Mouse (Mus musculus): Measurements from ENCODE around the gene Gm10295. TPM values are rescaled to one million over a fixed set of nuclear protein-coding genes. Genes with fewer than 3 reads are reported as not detected.

The Gm10295 gene
- polyA plus RNA-seq, 1 experiment from 2014 or later: not detected

- Histone ChIP-seq H3K9ac (replicated peaks; ENCODE audit: low read depth, low read length) (no peak overlapping the region), H3K27ac (ENCODE audit: low read depth, low read length) (no peak overlapping the region), H3K4me3 (ENCODE audit: low read depth, low read length) (no peak overlapping the region), H3K4me1 (ENCODE audit: control insufficient read depth, insufficient read depth, low read length) (0 out of 2 replicates have a peak, but pooled peaks cover 7% of the 10 kb centered on the region), H3K9me3 (ENCODE audit: control insufficient read depth, low read length) (no peaks in the 10 kb centered on the region), H3K4me2 (ENCODE audit: low read depth, low read length) (no peak overlapping the region), H3K27me3 (ENCODE audit: control insufficient read depth, insufficient read depth, low read length) (no peaks in the 10 kb centered on the region), H3K36me3 (ENCODE audit: control insufficient read depth, insufficient read depth, low read length) (no peaks in the 10 kb centered on the region)
- ATAC-seq (ENCODE audit: low read depth): no peak
- 24% methylated on average over 7 of the region's 7 CpGs for WGBS
Measured at GRCm38 (mm10) chr7:71384921-71385320, 33.6 kb upstream of the Gm10295 start.

- Histone ChIP-seq H3K4me1 (ENCODE audit: control insufficient read depth, insufficient read depth, low read length) (0 out of 2 replicates have a peak, but pooled peaks cover 7% of the 10 kb centered on the region), H3K9ac (replicated peaks; ENCODE audit: low read depth, low read length) (no peak overlapping the region), H3K9me3 (ENCODE audit: control insufficient read depth, low read length) (no peaks in the 10 kb centered on the region), H3K4me2 (ENCODE audit: low read depth, low read length) (peak overlapping the region; percentile 22), H3K4me3 (ENCODE audit: low read depth, low read length) (no peak overlapping the region), H3K36me3 (ENCODE audit: control insufficient read depth, insufficient read depth, low read length) (no peaks in the 10 kb centered on the region), H3K27me3 (ENCODE audit: control insufficient read depth, insufficient read depth, low read length) (no peaks in the 10 kb centered on the region), H3K27ac (ENCODE audit: low read depth, low read length) (peak overlapping the region; percentile 60; the same call in 1 of the 2 replicates)
- ATAC-seq (ENCODE audit: low read depth): peak; percentile 78; the same call in 1 of the 2 replicates
- 9% methylated on average over 20 of the region's 20 CpGs for WGBS
Measured at GRCm38 (mm10) chr7:71383341-71384130, 32.3 kb upstream of the Gm10295 start.

GRCm38 (mm10) chr7:71379826-71380825, 28.8 kb upstream of the Gm10295 start:
- Histone ChIP-seq H3K27ac (ENCODE audit: low read depth, low read length) (no peak overlapping the region), H3K27me3 (ENCODE audit: control insufficient read depth, insufficient read depth, low read length) (no peaks in the 10 kb centered on the region), H3K4me2 (ENCODE audit: low read depth, low read length) (no peak overlapping the region), H3K9ac (replicated peaks; ENCODE audit: low read depth, low read length) (no peak overlapping the region), H3K9me3 (ENCODE audit: control insufficient read depth, low read length) (no peaks in the 10 kb centered on the region), H3K4me3 (ENCODE audit: low read depth, low read length) (no peak overlapping the region), H3K4me1 (ENCODE audit: control insufficient read depth, insufficient read depth, low read length) (0 out of 2 replicates have a peak, but pooled peaks cover 4% of the 10 kb centered on the region), H3K36me3 (ENCODE audit: control insufficient read depth, insufficient read depth, low read length) (no peaks in the 10 kb centered on the region)
- WGBS: 17% methylated on average over 18 of the region's 18 CpGs
- no peak for ATAC-seq (ENCODE audit: low read depth)

- H3K4me2 ChIP-seq (ENCODE audit: low read depth, low read length): no peak overlapping the region
- ATAC-seq (ENCODE audit: low read depth): peak; percentile 65; the same call in 1 of the 2 replicates
- no peaks in the 10 kb centered on the region for H3K27me3 ChIP-seq (ENCODE audit: control insufficient read depth, insufficient read depth, low read length)
- H3K9ac ChIP-seq (replicated peaks; ENCODE audit: low read depth, low read length): no peak overlapping the region
- H3K27ac ChIP-seq (ENCODE audit: low read depth, low read length): no peak overlapping the region
- H3K9me3 ChIP-seq (ENCODE audit: control insufficient read depth, low read length): no peaks in the 10 kb centered on the region
- WGBS: 46% methylated on average over 18 of the region's 18 CpGs
- H3K4me1 ChIP-seq (ENCODE audit: control insufficient read depth, insufficient read depth, low read length): 0 out of 2 replicates have a peak, but pooled peaks cover 4% of the 10 kb centered on the region
- H3K36me3 ChIP-seq (ENCODE audit: control insufficient read depth, insufficient read depth, low read length): no peaks in the 10 kb centered on the region
- H3K4me3 ChIP-seq (ENCODE audit: low read depth, low read length): no peak overlapping the region
Measured at GRCm38 (mm10) chr7:71378812-71379760, 27.8 kb upstream of the Gm10295 start.

GRCm38 (mm10) chr7:71377983-71378382, 26.7 kb upstream of the Gm10295 start:
- H3K27ac ChIP-seq (ENCODE audit: low read depth, low read length): no peak overlapping the region
- H3K27me3 ChIP-seq (ENCODE audit: control insufficient read depth, insufficient read depth, low read length): no peaks in the 10 kb centered on the region
- no peaks in the 10 kb centered on the region for H3K9me3 ChIP-seq (ENCODE audit: control insufficient read depth, low read length)
- H3K36me3 ChIP-seq (ENCODE audit: control insufficient read depth, insufficient read depth, low read length): no peaks in the 10 kb centered on the region
- H3K4me2 ChIP-seq (ENCODE audit: low read depth, low read length): no peak overlapping the region
- no peak overlapping the region for H3K9ac ChIP-seq (replicated peaks; ENCODE audit: low read depth, low read length)
- H3K4me1 ChIP-seq (ENCODE audit: control insufficient read depth, insufficient read depth, low read length): no peaks in the 10 kb centered on the region
- H3K4me3 ChIP-seq (ENCODE audit: low read depth, low read length): no peak overlapping the region
- 74% methylated on average over 6 of the region's 6 CpGs for WGBS
- ATAC-seq (ENCODE audit: low read depth): no peak

GRCm38 (mm10) chr7:71374059-71374458, 22.8 kb upstream of the Gm10295 start:
- H3K4me3 ChIP-seq (ENCODE audit: low read depth, low read length): no peak overlapping the region
- peak; percentile 51 for ATAC-seq (ENCODE audit: low read depth)
- no peaks in the 10 kb centered on the region for H3K4me1 ChIP-seq (ENCODE audit: control insufficient read depth, insufficient read depth, low read length)
- H3K9ac ChIP-seq (replicated peaks; ENCODE audit: low read depth, low read length): no peak overlapping the region
- no peaks in the 10 kb centered on the region for H3K27me3 ChIP-seq (ENCODE audit: control insufficient read depth, insufficient read depth, low read length)
- no peak overlapping the region for H3K4me2 ChIP-seq (ENCODE audit: low read depth, low read length)
- no peak overlapping the region for H3K27ac ChIP-seq (ENCODE audit: low read depth, low read length)
- no peaks in the 10 kb centered on the region for H3K36me3 ChIP-seq (ENCODE audit: control insufficient read depth, insufficient read depth, low read length)
- 35% methylated on average over 5 of the region's 5 CpGs for WGBS
- no peaks in the 10 kb centered on the region for H3K9me3 ChIP-seq (ENCODE audit: control insufficient read depth, low read length)

- Histone ChIP-seq H3K4me3 (ENCODE audit: low read depth, low read length) (no peak overlapping the region), H3K4me2 (ENCODE audit: low read depth, low read length) (no peak overlapping the region), H3K9me3 (ENCODE audit: control insufficient read depth, low read length) (no peaks in the 10 kb centered on the region), H3K4me1 (ENCODE audit: control insufficient read depth, insufficient read depth, low read length) (no peaks in the 10 kb centered on the region), H3K9ac (replicated peaks; ENCODE audit: low read depth, low read length) (no peak overlapping the region), H3K27ac (ENCODE audit: low read depth, low read length) (no peak overlapping the region), H3K36me3 (ENCODE audit: control insufficient read depth, insufficient read depth, low read length) (no peaks in the 10 kb centered on the region), H3K27me3 (ENCODE audit: control insufficient read depth, insufficient read depth, low read length) (no peaks in the 10 kb centered on the region)
- no peak for ATAC-seq (ENCODE audit: low read depth)
- WGBS: 20% methylated on average over 2 of the region's 2 CpGs
Measured at GRCm38 (mm10) chr7:71371916-71372315, 20.6 kb upstream of the Gm10295 start.

- H3K36me3 ChIP-seq (ENCODE audit: control insufficient read depth, insufficient read depth, low read length): no peaks in the 10 kb centered on the region
- no peaks in the 10 kb centered on the region for H3K4me1 ChIP-seq (ENCODE audit: control insufficient read depth, insufficient read depth, low read length)
- 69% methylated on average over 2 of the region's 2 CpGs for WGBS
- no peaks in the 10 kb centered on the region for H3K27me3 ChIP-seq (ENCODE audit: control insufficient read depth, insufficient read depth, low read length)
- H3K27ac ChIP-seq (ENCODE audit: low read depth, low read length): no peak overlapping the region
- H3K9ac ChIP-seq (replicated peaks; ENCODE audit: low read depth, low read length): no peak overlapping the region
- no peak for ATAC-seq (ENCODE audit: low read depth)
- no peak overlapping the region for H3K4me2 ChIP-seq (ENCODE audit: low read depth, low read length)
- no peaks in the 10 kb centered on the region for H3K9me3 ChIP-seq (ENCODE audit: control insufficient read depth, low read length)
- no peak overlapping the region for H3K4me3 ChIP-seq (ENCODE audit: low read depth, low read length)
Measured at GRCm38 (mm10) chr7:71370746-71371145, 19.5 kb upstream of the Gm10295 start.
